ENCODE assay signal across 1 mouse cellular context in the genomic region with DNA sequence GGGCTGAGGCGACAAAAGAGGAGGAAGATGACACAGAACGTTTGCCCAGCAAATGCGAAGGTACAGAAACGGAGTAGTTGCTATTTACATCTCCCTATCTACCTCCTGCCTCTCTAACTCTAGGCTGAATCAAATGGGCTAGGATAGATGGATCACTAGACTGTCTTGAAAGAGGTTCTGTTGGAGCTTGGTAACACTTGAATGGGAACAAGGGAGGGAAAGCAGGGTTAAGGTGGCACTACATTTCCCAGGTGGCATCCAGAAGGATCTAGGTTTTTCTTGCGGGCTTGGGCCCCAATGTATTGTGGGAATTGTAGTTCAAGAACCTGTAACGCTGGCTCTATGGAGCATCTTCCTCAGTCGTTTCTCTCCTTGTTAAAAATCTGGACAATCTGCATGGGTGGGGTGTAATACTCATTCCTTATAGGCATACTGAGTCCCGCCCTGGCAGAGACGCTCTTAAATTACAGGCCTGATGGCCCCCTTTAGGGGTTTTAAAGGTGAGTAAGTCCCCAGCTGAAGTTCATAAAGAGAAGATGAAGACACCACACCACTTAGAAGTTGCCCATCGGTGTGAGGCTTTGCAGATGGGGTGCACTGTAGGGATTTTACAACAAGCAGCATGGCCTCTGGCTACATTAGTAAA.
TF ChIP-seq lines count a peak whose summit lies in the region.

No protein-coding gene starts in this region.

TF ChIP-seq in myocyte, 11 proteins besides CTCF, POLR2A, EP300 and RAD21:
- TF ChIP-seq MAX (IDR thresholded peaks at IDR 0.05; ENCODE audit: low read depth) = no peak
- TF ChIP-seq TCF3 (IDR thresholded peaks at IDR 0.05; ENCODE audit: insufficient read length, low read depth) = no peak
- TF ChIP-seq E2F4 (IDR thresholded peaks at IDR 0.05; ENCODE audit: insufficient read depth) = no peak
- TF ChIP-seq SRF (IDR thresholded peaks at IDR 0.05; ENCODE audit: control insufficient read depth, insufficient read length, low read depth) = no peak
- TF ChIP-seq MYOD1 (IDR thresholded peaks at IDR 0.05; ENCODE audit: control insufficient read depth in 1 of 3, insufficient read length in 2 of 3, low read depth in 2 of 3) = no peak
- TF ChIP-seq MYOG (IDR thresholded peaks at IDR 0.05; ENCODE audit: control insufficient read depth in 1 of 3, insufficient read depth in 1 of 3, insufficient read length in 2 of 3, low read depth in 2 of 3) = no peak
- TF ChIP-seq USF1 (IDR thresholded peaks at IDR 0.05; ENCODE audit: low read depth) = no peak
- TF ChIP-seq REST (IDR thresholded peaks at IDR 0.05; ENCODE audit: insufficient read depth, insufficient read length) = no peak
- TF ChIP-seq TCF12 (IDR thresholded peaks at IDR 0.05; ENCODE audit: insufficient read depth, poor library complexity, severe bottlenecking) = no peak
- TF ChIP-seq POLR2AphosphoS2 (IDR thresholded peaks at IDR 0.05; ENCODE audit: insufficient read length, low read depth) = no peak
- no peak for TF ChIP-seq CEBPB (IDR thresholded peaks at IDR 0.05; ENCODE audit: insufficient read depth, poor library complexity, severe bottlenecking)
TF ChIP-seq in myocyte: peak in this region for 0.
